Comparison of ENCODE assay signal across 25 mouse cellular contexts in genomic region chr14:36756056-36756455, GRCm38 (mm10).
"Had no signal": no experiment of that assay in that cellular context is flagged by ENCODE, and none has a peak within 500 bp of the region (broad histone marks: within the 10 kb centered on the region; RNA-seq: fewer than 3 reads in every experiment).

No protein-coding gene starts in this region.

- H3K4me1 ChIP-seq: heart, embryonic 12.5 days; hindbrain, embryonic 10.5 days; hindbrain, embryonic 12.5 days; intestine, embryonic 15.5 days; limb, embryonic 10.5 days; limb, embryonic 12.5 days; liver, embryonic 13.5 days; liver, embryonic 15.5 days had no signal

- H3K4me2 ChIP-seq: heart, embryonic 12.5 days; hindbrain, embryonic 12.5 days; hindbrain, embryonic 14.5 days; intestine, embryonic 15.5 days; limb, embryonic 12.5 days; liver, embryonic 11.5 days; liver, embryonic 13.5 days; liver, embryonic 15.5 days had no signal

- H3K36me3 ChIP-seq: heart, embryonic 12.5 days; hindbrain, embryonic 10.5 days; hindbrain, embryonic 12.5 days; intestine, embryonic 15.5 days; limb, embryonic 10.5 days; limb, embryonic 12.5 days; liver, embryonic 13.5 days; liver, embryonic 15.5 days had no signal

- H3K27ac ChIP-seq: gastrocnemius, adult 2 months; heart, adult 2 months; hindbrain, embryonic 10.5 days; hindbrain, embryonic 12.5 days; hindbrain, embryonic 14.5 days; intestine, embryonic 15.5 days; layer of hippocampus, adult 2 months; limb, embryonic 10.5 days; limb, embryonic 12.5 days; liver, embryonic 13.5 days; liver, embryonic 15.5 days had no signal

- H3K9ac ChIP-seq: heart, embryonic 12.5 days; hindbrain, embryonic 12.5 days; hindbrain, embryonic 14.5 days; intestine, embryonic 15.5 days; limb, embryonic 12.5 days; liver, embryonic 13.5 days; liver, embryonic 15.5 days had no signal

- ATAC-seq: hindbrain, embryonic 16.5 days; inflammation-experienced regulatory T-cells, adult 6 months; intestine, embryonic 15.5 days; intestine, postnatal 0 days had no signal

- DNase-seq: gastrocnemius, adult 2 months; gastrocnemius, postnatal 10 days; gastrocnemius, postnatal 25 days; heart, adult 2 months; heart, postnatal 10 days; heart, postnatal 4 days; kidney, adult 2 months; kidney, adult 9 months; kidney, postnatal 10 days; kidney, postnatal 4 days; liver; liver, embryonic 13.5 days had no signal

- H3K9me3 ChIP-seq: heart, embryonic 12.5 days; hindbrain, embryonic 10.5 days; hindbrain, embryonic 12.5 days; intestine, embryonic 15.5 days; limb, embryonic 10.5 days; limb, embryonic 12.5 days; liver, embryonic 13.5 days; liver, embryonic 15.5 days had no signal

- H3K27me3 ChIP-seq: heart, embryonic 12.5 days; hindbrain, embryonic 12.5 days; intestine, embryonic 15.5 days; limb, embryonic 12.5 days; liver, embryonic 13.5 days; liver, embryonic 15.5 days had no signal

- H3K4me3 ChIP-seq: gastrocnemius, adult 2 months; heart, adult 2 months; heart, embryonic 12.5 days; hindbrain, embryonic 10.5 days; hindbrain, embryonic 12.5 days; intestine, embryonic 15.5 days; layer of hippocampus, adult 2 months; limb, embryonic 10.5 days; limb, embryonic 12.5 days; liver, embryonic 13.5 days; liver, embryonic 15.5 days had no signal
